Mouse (Mus musculus): ENCODE measurements at regions not wholly inside any gene's neighbourhood (a gene's known extent, or its start where the extent isn't known, plus 50 kb on each side); places are given as distances from the start of the nearest gene placed in this dataset.
"Not testable (repeated sequence)": the region's sequence is repeated elsewhere in the genome, so short reads cannot be mapped to it uniquely, and the experiment has no call there.

DNA sequence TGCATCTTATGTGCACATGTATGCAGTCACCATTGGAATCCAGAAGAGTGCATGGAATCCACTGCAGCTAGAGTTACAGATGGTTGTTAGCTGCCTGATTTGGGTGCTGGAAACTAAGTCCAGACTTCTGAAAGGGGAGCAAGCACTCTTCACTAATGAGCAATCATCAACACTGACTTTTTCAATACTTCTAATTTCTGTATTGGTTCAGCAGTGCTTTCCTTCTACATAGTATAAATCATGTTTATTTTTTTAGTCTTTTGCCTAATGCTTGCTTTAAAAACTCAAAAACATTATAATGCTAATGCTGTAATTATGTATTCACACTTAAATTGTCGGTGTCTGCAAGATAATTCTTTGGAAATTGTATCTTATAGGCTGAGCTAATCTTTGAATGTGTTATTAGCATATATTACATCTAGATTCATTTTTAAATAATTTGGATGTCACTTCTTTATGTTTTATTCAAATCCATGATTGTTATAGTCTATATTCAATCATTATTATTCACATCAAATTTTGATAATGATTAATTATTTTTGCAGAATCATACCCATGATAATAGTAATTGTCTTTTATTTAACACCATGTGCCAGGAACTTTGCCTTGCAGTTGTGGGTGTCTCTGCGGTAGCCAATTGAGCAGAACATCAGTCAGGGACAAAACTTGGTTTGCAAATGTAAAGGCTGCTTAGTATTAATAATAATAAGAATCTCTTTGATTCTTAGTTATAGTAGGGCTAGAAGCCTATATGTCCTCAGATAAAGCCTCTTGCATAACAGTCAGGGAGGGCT, 172.7 kb upstream of the Cntnap5b start:
- WGBS: 68% methylated on average over 2 of the region's 2 CpGs
- H3K36me3 ChIP-seq: no peaks in the 10 kb centered on the region
- no peaks in the 10 kb centered on the region for H3K27me3 ChIP-seq
- H3K9me3 ChIP-seq: no peaks in the 10 kb centered on the region
- H3K27ac ChIP-seq: no peak overlapping the region
- H3K4me2 ChIP-seq: no peak overlapping the region
- no peaks in the 10 kb centered on the region for H3K4me1 ChIP-seq
- H3K9ac ChIP-seq: no peak overlapping the region
- no peak for ATAC-seq (ENCODE audit: borderline replicate concordance, extremely low read depth, low FRiP score, low TSS enrichment)
- H3K4me3 ChIP-seq: no peak overlapping the region

DNA sequence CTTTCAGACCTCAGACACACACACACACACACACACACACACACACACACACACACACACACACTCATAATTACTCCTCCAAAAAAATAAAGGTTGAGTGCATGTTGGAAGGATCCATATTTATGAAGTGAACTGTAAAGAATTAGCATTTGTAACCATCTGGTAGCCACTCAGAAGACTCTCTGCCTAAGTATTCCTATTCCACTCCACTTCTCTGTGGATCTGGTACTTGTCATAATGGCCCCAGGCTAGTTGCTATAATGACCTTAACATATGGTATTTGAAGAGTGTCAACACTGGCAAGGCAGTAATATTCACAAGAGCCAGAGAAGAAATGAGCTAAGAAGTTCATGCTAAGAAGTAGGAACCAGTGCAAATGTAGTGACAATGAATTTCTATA, 167.4 kb upstream of the Cntnap5b start:
- Histone ChIP-seq H3K27me3 (no peaks in the 10 kb centered on the region), H3K36me3 (no peaks in the 10 kb centered on the region), H3K4me1 (no peaks in the 10 kb centered on the region), H3K4me3 (no peak overlapping the region), H3K27ac (no peak overlapping the region), H3K9me3 (no peaks in the 10 kb centered on the region), H3K9ac (no peak overlapping the region), H3K4me2 (no peak overlapping the region)
- no peak for ATAC-seq (ENCODE audit: borderline replicate concordance, extremely low read depth, low FRiP score, low TSS enrichment)

DNA sequence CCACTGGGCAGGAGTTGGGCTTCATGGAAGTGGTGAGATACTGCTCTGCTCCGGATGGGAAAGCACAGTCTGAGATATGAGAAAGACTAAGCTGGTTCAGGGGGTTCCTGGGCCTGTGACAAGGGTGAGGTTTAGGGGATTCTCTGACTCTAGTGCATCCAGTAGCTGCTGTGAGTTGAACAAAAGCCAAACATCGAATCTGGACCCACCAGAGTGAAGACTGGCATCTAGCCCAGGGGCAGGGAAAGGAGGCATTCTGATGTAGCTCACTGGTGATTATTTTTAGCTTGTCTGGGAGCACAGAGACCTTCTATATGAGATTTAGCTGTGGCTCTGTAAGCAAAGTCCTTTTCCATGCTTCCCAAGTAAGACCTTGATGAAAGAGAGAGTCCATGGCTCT, 153.3 kb upstream of the Cntnap5b start:
- no peaks in the 10 kb centered on the region for H3K4me1 ChIP-seq
- H3K9ac ChIP-seq: no peak overlapping the region
- H3K27me3 ChIP-seq: no peaks in the 10 kb centered on the region
- no peak overlapping the region for H3K4me3 ChIP-seq
- H3K9me3 ChIP-seq: no peaks in the 10 kb centered on the region
- H3K36me3 ChIP-seq: no peaks in the 10 kb centered on the region
- 52% methylated on average over 2 of the region's 2 CpGs for WGBS
- ATAC-seq (ENCODE audit: borderline replicate concordance, extremely low read depth, low FRiP score, low TSS enrichment): no peak
- H3K4me2 ChIP-seq: no peak overlapping the region
- no peak overlapping the region for H3K27ac ChIP-seq

DNA sequence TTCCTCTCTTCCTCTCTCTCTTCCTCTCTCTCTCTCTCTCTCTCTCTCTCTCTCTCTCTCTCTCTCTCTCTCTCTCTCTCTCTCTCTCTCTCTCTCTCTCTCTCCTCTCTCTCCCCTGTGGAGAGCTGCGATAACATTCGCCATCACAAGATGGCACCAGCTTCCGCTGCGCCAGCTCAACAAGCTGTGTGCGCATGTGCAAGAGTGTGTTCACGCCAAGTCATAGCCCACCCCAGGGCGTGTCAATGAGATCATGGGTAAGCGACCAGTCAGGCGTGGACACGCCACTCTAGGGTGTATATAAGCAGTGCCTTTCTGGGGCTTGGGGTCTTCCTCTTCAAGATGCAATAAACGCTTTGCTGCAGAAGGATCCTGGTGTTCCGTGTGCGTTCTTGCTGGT, 141.6 kb upstream of the Cntnap5b start:
- H3K27ac ChIP-seq; H3K4me3 ChIP-seq; H3K4me1 ChIP-seq; H3K9ac ChIP-seq; H3K4me2 ChIP-seq; H3K9me3 ChIP-seq; ATAC-seq (ENCODE audit: borderline replicate concordance, extremely low read depth, low FRiP score, low TSS enrichment); H3K27me3 ChIP-seq; H3K36me3 ChIP-seq: not testable (repeated sequence)
- 84% methylated on average over 13 of the region's 13 CpGs for WGBS

DNA sequence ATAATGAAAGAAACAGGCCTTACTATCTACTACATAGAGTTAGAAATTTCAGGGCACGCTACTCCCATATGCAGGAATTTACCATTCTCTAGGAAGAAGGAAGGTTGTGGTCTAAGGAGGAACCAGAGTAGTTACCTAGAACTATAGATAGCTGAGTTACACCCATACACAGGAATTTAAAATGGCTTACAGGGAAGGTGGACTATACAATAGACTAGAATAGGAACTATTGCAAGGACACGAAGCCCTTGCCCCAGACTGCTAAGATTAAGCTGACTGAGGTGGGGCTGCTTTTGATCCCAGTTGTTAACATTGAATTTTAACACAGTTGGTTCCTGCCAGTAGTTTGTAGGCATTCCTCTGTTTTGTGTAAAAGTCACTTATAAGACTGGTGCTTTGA, 108.9 kb upstream of the Cntnap5b start:
- Histone ChIP-seq H3K4me1 (no peaks in the 10 kb centered on the region), H3K9ac (no peak overlapping the region), H3K9me3 (no peaks in the 10 kb centered on the region), H3K4me3 (no peak overlapping the region), H3K27ac (no peak overlapping the region), H3K36me3 (no peaks in the 10 kb centered on the region), H3K4me2 (no peak overlapping the region), H3K27me3 (no peaks in the 10 kb centered on the region)
- no peak for ATAC-seq (ENCODE audit: borderline replicate concordance, extremely low read depth, low FRiP score, low TSS enrichment)
- 71% methylated on average over 2 of the region's 2 CpGs for WGBS

DNA sequence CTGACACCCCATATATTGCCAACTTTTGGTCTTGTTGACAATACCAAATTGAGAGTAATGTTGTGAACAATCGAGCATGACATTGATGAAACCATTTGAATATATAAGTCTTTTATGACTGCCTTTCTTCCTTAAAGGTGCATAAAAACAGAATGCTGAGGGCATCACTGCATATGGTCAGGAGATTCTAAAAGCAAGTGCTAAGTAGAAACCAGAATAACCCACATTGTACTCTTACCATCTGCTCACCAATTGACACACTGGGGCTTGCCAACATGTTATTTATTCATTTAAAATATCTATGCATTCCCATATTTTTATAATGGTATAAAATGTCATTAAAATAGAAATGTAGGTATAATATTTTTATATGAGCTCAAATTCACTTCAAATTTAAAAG, 92.6 kb upstream of the Cntnap5b start:
- no peak overlapping the region for H3K4me2 ChIP-seq
- H3K27ac ChIP-seq: no peak overlapping the region
- no peaks in the 10 kb centered on the region for H3K27me3 ChIP-seq
- ATAC-seq (ENCODE audit: borderline replicate concordance, extremely low read depth, low FRiP score, low TSS enrichment): no peak
- WGBS: 53% methylated on average over 1 of the region's 1 CpGs
- no peaks in the 10 kb centered on the region for H3K4me1 ChIP-seq
- H3K36me3 ChIP-seq: no peaks in the 10 kb centered on the region
- no peak overlapping the region for H3K4me3 ChIP-seq
- H3K9ac ChIP-seq: no peak overlapping the region
- no peaks in the 10 kb centered on the region for H3K9me3 ChIP-seq

DNA sequence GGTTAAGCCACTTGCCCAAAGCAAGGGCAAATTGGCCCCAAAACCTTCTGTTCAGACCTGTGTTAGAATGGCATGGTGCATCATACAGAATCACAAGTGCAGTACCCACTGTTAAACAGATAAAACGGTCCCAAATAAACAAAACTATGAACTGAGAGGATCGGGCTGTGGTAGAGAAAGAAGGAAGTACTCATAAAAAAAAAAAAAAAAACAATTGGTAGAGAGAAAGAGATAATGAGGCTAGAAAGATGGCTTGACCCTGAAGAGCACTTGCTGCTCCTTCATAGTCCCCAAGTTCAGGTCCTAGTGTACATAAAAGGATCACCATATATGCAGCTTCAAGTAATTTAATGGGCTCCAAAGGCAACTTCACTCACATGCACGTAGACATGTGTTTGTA, 75.5 kb upstream of the Cntnap5b start:
- no peaks in the 10 kb centered on the region for H3K36me3 ChIP-seq
- no peaks in the 10 kb centered on the region for H3K27me3 ChIP-seq
- WGBS: 51% methylated on average over 3 of the region's 3 CpGs
- no peak overlapping the region for H3K27ac ChIP-seq
- no peak overlapping the region for H3K4me2 ChIP-seq
- H3K9ac ChIP-seq: no peak overlapping the region
- H3K9me3 ChIP-seq: no peaks in the 10 kb centered on the region
- H3K4me1 ChIP-seq: no peaks in the 10 kb centered on the region
- ATAC-seq (ENCODE audit: borderline replicate concordance, extremely low read depth, low FRiP score, low TSS enrichment): no peak
- no peak overlapping the region for H3K4me3 ChIP-seq

DNA sequence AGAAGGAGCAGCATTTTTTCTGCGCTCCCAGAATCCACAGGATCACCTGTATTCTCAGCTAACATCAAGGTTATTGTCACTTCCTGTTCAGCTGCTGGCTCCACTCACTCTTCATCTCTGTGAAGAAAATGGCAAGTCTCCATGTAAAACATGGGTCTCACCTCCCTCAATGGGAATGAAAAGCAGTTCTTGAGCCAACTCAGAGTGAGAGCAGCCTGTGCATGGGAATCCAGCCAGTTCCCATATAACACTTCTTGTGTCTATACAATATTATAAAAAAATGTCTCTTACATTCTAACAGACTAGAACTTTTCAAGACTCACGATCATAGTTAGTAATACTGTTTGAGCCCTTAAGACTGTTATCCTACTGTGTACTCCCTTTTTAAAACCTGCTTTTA, 57.7 kb upstream of the Cntnap5b start:
- H3K27me3 ChIP-seq: no peaks in the 10 kb centered on the region
- WGBS: 79% methylated on average over 2 of the region's 2 CpGs
- H3K4me1 ChIP-seq: no peaks in the 10 kb centered on the region
- H3K27ac ChIP-seq: no peak overlapping the region
- no peaks in the 10 kb centered on the region for H3K36me3 ChIP-seq
- H3K9me3 ChIP-seq: no peaks in the 10 kb centered on the region
- no peak overlapping the region for H3K4me3 ChIP-seq
- ATAC-seq (ENCODE audit: borderline replicate concordance, extremely low read depth, low FRiP score, low TSS enrichment): no peak
- no peak overlapping the region for H3K9ac ChIP-seq
- no peak overlapping the region for H3K4me2 ChIP-seq

DNA sequence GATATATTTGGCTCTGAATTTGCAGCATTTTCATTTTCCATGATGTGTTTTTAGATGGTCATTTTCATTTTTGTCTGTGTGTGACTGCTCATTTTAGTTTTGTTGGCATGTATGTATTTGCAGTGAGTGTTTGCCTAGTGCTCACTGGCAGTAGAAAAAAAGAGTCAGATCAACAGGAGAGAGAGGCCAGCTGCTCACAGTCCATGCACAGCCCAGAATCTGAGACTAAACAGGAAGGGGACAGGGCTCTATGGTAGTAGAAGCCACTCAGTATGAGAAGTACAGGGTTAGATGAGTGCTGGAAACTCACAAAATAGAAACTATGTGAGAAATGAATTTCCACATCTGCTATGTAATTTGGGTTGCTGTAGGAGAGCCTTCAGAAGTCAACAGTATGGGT, 56.3 kb upstream of the Cntnap5b start:
- no peaks in the 10 kb centered on the region for H3K27me3 ChIP-seq
- H3K4me2 ChIP-seq: no peak overlapping the region
- no peak overlapping the region for H3K9ac ChIP-seq
- H3K36me3 ChIP-seq: no peaks in the 10 kb centered on the region
- no peak overlapping the region for H3K4me3 ChIP-seq
- no peaks in the 10 kb centered on the region for H3K9me3 ChIP-seq
- H3K27ac ChIP-seq: no peak overlapping the region
- peak; percentile 77; the same call in 1 of the 2 replicates for ATAC-seq (ENCODE audit: borderline replicate concordance, extremely low read depth, low FRiP score, low TSS enrichment)
- no peaks in the 10 kb centered on the region for H3K4me1 ChIP-seq

Data from lung, embryonic 15.5 days (tissue).